Mouse (Mus musculus): Measurements from ENCODE around the gene Gm29735. TPM values are rescaled to one million over a fixed set of nuclear protein-coding genes. Genes with fewer than 3 reads are reported as not detected.

The Gm29735 gene
- polyA plus RNA-seq, 2 experiments: not detected

- Histone ChIP-seq H3K27ac (no peak overlapping the region), H3K27me3 (ENCODE audit: control insufficient read depth, insufficient read depth, low read length) (no peaks in the 10 kb centered on the region), H3K9me3 (ENCODE audit: control insufficient read depth, low read length) (no peaks in the 10 kb centered on the region), H3K9ac (replicated peaks) (no peak overlapping the region), H3K4me2 (ENCODE audit: low read depth) (no peak overlapping the region), H3K36me3 (replicated peaks; ENCODE audit: control insufficient read depth, insufficient read depth, low read depth) (no peaks in the 10 kb centered on the region), H3K4me3 (ENCODE audit: insufficient read depth in 1 of 2, low read depth in 2 of 2, low read length in 2 of 2) (no peak overlapping the region), H3K4me1 (replicated peaks; ENCODE audit: control insufficient read depth in 2 of 2, insufficient read depth in 2 of 2, low read length in 1 of 2) (no peaks in the 10 kb centered on the region)
- TF ChIP-seq EP300 (IDR thresholded peaks at IDR 0.05; ENCODE audit: low read depth) (no peak), CTCF (IDR thresholded peaks at IDR 0.05; ENCODE audit: low read depth) (no peak)
- ATAC-seq (ENCODE audit: insufficient read depth) (no peak), DNase-seq (ENCODE audit: low read depth in 3 of 3, low spot score in 3 of 3) (no peak)
- 77% methylated on average over 3 of the region's 3 CpGs for WGBS (ENCODE audit: insufficient replicate concordance)
These were observed 2.5 kb upstream of the Gm29735 start for GRCm38 (mm10) chr7:142159366-142159765.

GRCm38 (mm10) chr7:142155308-142155707 lies 1.6 kb downstream of the Gm29735 start:
- TF ChIP-seq EP300 (IDR thresholded peaks at IDR 0.05; ENCODE audit: low read depth) (no peak), CTCF (IDR thresholded peaks at IDR 0.05; ENCODE audit: low read depth) (no peak)
- Histone ChIP-seq H3K9me3 (ENCODE audit: control insufficient read depth, low read length) (no peaks in the 10 kb centered on the region), H3K4me1 (replicated peaks; ENCODE audit: control insufficient read depth in 2 of 2, insufficient read depth in 2 of 2, low read length in 1 of 2) (no peaks in the 10 kb centered on the region), H3K9ac (replicated peaks) (no peak overlapping the region), H3K27ac (no peak overlapping the region), H3K36me3 (replicated peaks; ENCODE audit: control insufficient read depth, insufficient read depth, low read depth) (no peaks in the 10 kb centered on the region), H3K4me3 (ENCODE audit: insufficient read depth in 1 of 2, low read depth in 2 of 2, low read length in 2 of 2) (no peak overlapping the region), H3K27me3 (ENCODE audit: control insufficient read depth, insufficient read depth, low read length) (no peaks in the 10 kb centered on the region), H3K4me2 (ENCODE audit: low read depth) (no peak overlapping the region)
- ATAC-seq (ENCODE audit: insufficient read depth): no peak
- DNase-seq (ENCODE audit: low read depth in 3 of 3, low spot score in 3 of 3): no peak
- 26% methylated on average over 1 of the region's 1 CpGs for WGBS (ENCODE audit: insufficient replicate concordance)

- H3K4me3 ChIP-seq (ENCODE audit: insufficient read depth in 1 of 2, low read depth in 2 of 2, low read length in 2 of 2): no peak overlapping the region
- ATAC-seq (ENCODE audit: insufficient read depth) (no peak), DNase-seq (ENCODE audit: low read depth in 3 of 3, low spot score in 3 of 3) (no peak)
- no peaks in the 10 kb centered on the region for H3K4me1 ChIP-seq (replicated peaks; ENCODE audit: control insufficient read depth in 2 of 2, insufficient read depth in 2 of 2, low read length in 1 of 2)
- no peak overlapping the region for H3K27ac ChIP-seq
- WGBS (ENCODE audit: insufficient replicate concordance): 59% methylated on average over 4 of the region's 4 CpGs
- no peaks in the 10 kb centered on the region for H3K27me3 ChIP-seq (ENCODE audit: control insufficient read depth, insufficient read depth, low read length)
- H3K36me3 ChIP-seq (replicated peaks; ENCODE audit: control insufficient read depth, insufficient read depth, low read depth): no peaks in the 10 kb centered on the region
- no peaks in the 10 kb centered on the region for H3K9me3 ChIP-seq (ENCODE audit: control insufficient read depth, low read length)
- H3K9ac ChIP-seq (replicated peaks): no peak overlapping the region
- no peak overlapping the region for H3K4me2 ChIP-seq (ENCODE audit: low read depth)
- TF ChIP-seq EP300 (IDR thresholded peaks at IDR 0.05; ENCODE audit: low read depth) (no peak), CTCF (IDR thresholded peaks at IDR 0.05; ENCODE audit: low read depth) (no peak)
These were observed 4.7 kb downstream of the Gm29735 start for GRCm38 (mm10) chr7:142152191-142152590.

GRCm38 (mm10) chr7:142148633-142149032 lies 8.3 kb downstream of the Gm29735 start:
- H3K27ac ChIP-seq: no peak overlapping the region
- no peak overlapping the region for H3K4me3 ChIP-seq (ENCODE audit: insufficient read depth in 1 of 2, low read depth in 2 of 2, low read length in 2 of 2)
- no peak for TF ChIP-seq EP300 (IDR thresholded peaks at IDR 0.05; ENCODE audit: low read depth)
- no peak for TF ChIP-seq CTCF (IDR thresholded peaks at IDR 0.05; ENCODE audit: low read depth)
- no peak for ATAC-seq (ENCODE audit: insufficient read depth)
- no peak overlapping the region for H3K4me2 ChIP-seq (ENCODE audit: low read depth)
- H3K9ac ChIP-seq (replicated peaks): no peak overlapping the region
- no peaks in the 10 kb centered on the region for H3K36me3 ChIP-seq (replicated peaks; ENCODE audit: control insufficient read depth, insufficient read depth, low read depth)
- no peaks in the 10 kb centered on the region for H3K27me3 ChIP-seq (ENCODE audit: control insufficient read depth, insufficient read depth, low read length)
- H3K9me3 ChIP-seq (ENCODE audit: control insufficient read depth, low read length): no peaks in the 10 kb centered on the region
- no peak for DNase-seq (ENCODE audit: low read depth in 3 of 3, low spot score in 3 of 3)
- H3K4me1 ChIP-seq (replicated peaks; ENCODE audit: control insufficient read depth in 2 of 2, insufficient read depth in 2 of 2, low read length in 1 of 2): no peaks in the 10 kb centered on the region

GRCm38 (mm10) chr7:142146033-142146432 lies 10.9 kb downstream of the Gm29735 start:
- Histone ChIP-seq H3K9me3 (ENCODE audit: control insufficient read depth, low read length) (no peaks in the 10 kb centered on the region), H3K4me2 (ENCODE audit: low read depth) (no peak overlapping the region), H3K36me3 (replicated peaks; ENCODE audit: control insufficient read depth, insufficient read depth, low read depth) (no peaks in the 10 kb centered on the region), H3K9ac (replicated peaks) (no peak overlapping the region), H3K27ac (no peak overlapping the region), H3K4me3 (ENCODE audit: insufficient read depth in 1 of 2, low read depth in 2 of 2, low read length in 2 of 2) (no peak overlapping the region), H3K4me1 (replicated peaks; ENCODE audit: control insufficient read depth in 2 of 2, insufficient read depth in 2 of 2, low read length in 1 of 2) (no peaks in the 10 kb centered on the region), H3K27me3 (ENCODE audit: control insufficient read depth, insufficient read depth, low read length) (no peaks in the 10 kb centered on the region)
- no peak for ATAC-seq (ENCODE audit: insufficient read depth)
- TF ChIP-seq CTCF (IDR thresholded peaks at IDR 0.05; ENCODE audit: low read depth) (peak; percentile 51), EP300 (IDR thresholded peaks at IDR 0.05; ENCODE audit: low read depth) (no peak)
- WGBS (ENCODE audit: insufficient replicate concordance): 3% methylated on average over 1 of the region's 1 CpGs
- DNase-seq (ENCODE audit: low read depth in 3 of 3, low spot score in 3 of 3): peak in 2 of 3 experiments; percentile 14 to 19

All from liver, embryonic 14.5 days (tissue).